ENCODE assay signal across 8 mouse cellular contexts in genomic region chr17:35235614-35236389, GRCm38 (mm10). TPM values are rescaled to one million over a fixed set of nuclear protein-coding genes. Genes with fewer than 3 reads are reported as not detected.
DNase-seq lines count a peak whose midpoint lies in the region; ATAC-seq lines count a peak whose summit lies in the region.

Nfkbil1 (minus strand) TSS chr17:35235792.

- DNase-seq in B cell, adult 2 months, result peak; percentile 85 to 87
- DNase-seq in brain, adult 2 months (ENCODE audit: low read depth, low spot score), result peak; percentile 99
- peak; percentile 97 for DNase-seq in heart, embryonic 10.5 days (ENCODE audit: low spot score)
- peak; percentile 89 for DNase-seq in liver
- DNase-seq in spleen, postnatal 4 days (ENCODE audit: low spot score in 2 of 2), result peak; percentile 86 to 90

- peak within 1 kb of the TSS; percentile 97 for H3K27ac ChIP-seq in heart, embryonic 10.5 days
- H3K27ac ChIP-seq in kidney, embryonic 15.5 days, result peak within 1 kb of the TSS; percentile 98

- H3K36me3 ChIP-seq in heart, embryonic 10.5 days, result peaks cover 17% of the 10 kb centered on the region
- peaks cover 19% of the 10 kb centered on the region for H3K36me3 ChIP-seq in kidney, embryonic 15.5 days

- under 1% methylated on average over 35 of the region's 35 CpGs for WGBS in heart, embryonic 10.5 days
- under 1% methylated on average over 35 of the region's 35 CpGs for WGBS in kidney, embryonic 15.5 days

- peak within 1 kb of the TSS; percentile 89 for H3K9ac ChIP-seq in kidney, embryonic 15.5 days

- ATAC-seq in erythroblast, adult 5-6 weeks (replicated peaks; ENCODE audit: low FRiP score, poor library complexity, severe bottlenecking), result peak; percentile 66
- ATAC-seq in kidney, embryonic 15.5 days (replicated peaks; ENCODE audit: low FRiP score), result peak; percentile 80
- ATAC-seq in monocyte, adult 5-6 weeks (replicated peaks; ENCODE audit: insufficient number of reproducible peaks, low FRiP score, low TSS enrichment, poor library complexity, severe bottlenecking), result peak; percentile 66

- peak within 1 kb of the TSS; percentile 79 for H3K4me3 ChIP-seq in heart, embryonic 10.5 days
- peak within 1 kb of the TSS; percentile 67 for H3K4me3 ChIP-seq in kidney, embryonic 15.5 days (replicated peaks)

- H3K4me1 ChIP-seq in heart, embryonic 10.5 days, result peaks cover 46% of the 10 kb centered on the region
- peaks cover 54% of the 10 kb centered on the region for H3K4me1 ChIP-seq in kidney, embryonic 15.5 days

- H3K4me2 ChIP-seq in kidney, embryonic 15.5 days, result peak within 1 kb of the TSS; percentile 70

- H3K27me3 ChIP-seq in heart, embryonic 10.5 days (ENCODE audit: insufficient read depth, poor library complexity, severe bottlenecking), result no peaks in the 10 kb centered on the region
- H3K27me3 ChIP-seq in kidney, embryonic 15.5 days, result no peaks in the 10 kb centered on the region

- H3K9me3 ChIP-seq in heart, embryonic 10.5 days, result no peaks in the 10 kb centered on the region
- no peaks in the 10 kb centered on the region for H3K9me3 ChIP-seq in kidney, embryonic 15.5 days (replicated peaks)

RNA-seq across cellular contexts. Expression of gene Nfkbil1, which starts in this region (rescaled TPM):
- 0.58 and 1.0 TPM in 2 replicates for total RNA-seq in erythroblast, adult 5-6 weeks (2015; ENCODE audit: low replicate concordance)
- 2.2 TPM in 1 of 2 replicates, not detected in the other for total RNA-seq in erythroblast, adult 5-6 weeks (2017; ENCODE audit: low replicate concordance)
- polyA plus RNA-seq in heart, embryonic 10.5 days (2016; fragmentation: Nextera tagmentation; extraction: Ambion mirVana), result 8.4 and 10.4 TPM in 2 replicates
- 11.3 and 12.4 TPM in 2 replicates for polyA plus RNA-seq in kidney, embryonic 15.5 days (2015; fragmentation: Nextera tagmentation; extraction: Ambion mirVana)
- total RNA-seq in monocyte, adult 5-6 weeks (2017), result 3.6 to 10.9 TPM (median 5.1 TPM) in 3 replicates

Comparison
In these comparisons a context has a peak if more than half of its experiments do, and no peak if none do; other contexts are left out.
1. Peak in every context shown above with its lines: DNase-seq, ATAC-seq, H3K4me3 ChIP-seq and H3K27ac ChIP-seq.